Mouse (Mus musculus) hindbrain, embryonic 15.5 days (tissue): Measurements from ENCODE around the gene Magea4. TPM values are rescaled to one million over a fixed set of nuclear protein-coding genes. Genes with fewer than 3 reads are reported as not detected.

Experiments used
- ATAC-seq: fragments of 200-750 bp; cut with Nextera tagmentation; 2 replicates; pipeline ENCODE4 v1.8.0; 2017; ENCODE audit warnings: low read depth, moderate number of reproducible peaks, moderate TSS enrichment; ENCODE audit not compliant: low FRiP score
- H3K27ac ChIP-seq: fragments of 300-500 bp; sonication (generic); replicated peaks from 2 replicates; pipeline ENCODE4 v1.5.1; 2015; ENCODE audit warnings: mild to moderate bottlenecking, inconsistent platforms
- H3K27me3 ChIP-seq: fragments of 300-500 bp; sonication (generic); 2 replicates; pipeline ENCODE4 v1.6.1; 2015; ENCODE audit warnings: control low read depth, inconsistent platforms
- H3K36me3 ChIP-seq: fragments of 300-500 bp; sonication (generic); 2 replicates; pipeline ENCODE4 v1.6.1; 2015; ENCODE audit warnings: control low read depth, inconsistent platforms
- H3K4me1 ChIP-seq: fragments of 300-500 bp; sonication (generic); replicated peaks from 2 replicates; pipeline ENCODE4 v1.6.1; 2015; ENCODE audit warnings: control low read depth, inconsistent platforms
- H3K4me2 ChIP-seq: fragments of 300-500 bp; sonication (generic); 2 replicates; pipeline ENCODE4 v1.6.1; 2015; ENCODE audit warnings: moderate library complexity, mild to moderate bottlenecking, inconsistent platforms
- H3K4me3 ChIP-seq: fragments of 300-500 bp; sonication (generic); 2 replicates; pipeline ENCODE4 v1.5.1; 2015; ENCODE audit warnings: mild to moderate bottlenecking, inconsistent platforms
- H3K9ac ChIP-seq: fragments of 300-500 bp; sonication (generic); 2 replicates; pipeline ENCODE4 v1.6.1; 2015; ENCODE audit warnings: inconsistent platforms
- H3K9me3 ChIP-seq: fragments of 300-500 bp; sonication (generic); 2 replicates; pipeline ENCODE4 v1.6.1; 2016; ENCODE audit warnings: control low read depth, inconsistent platforms
- WGBS: fragments of 180-500 bp; shearing (Covaris S2); methylation state at CpG from one replicate; pipeline ENCODE4 v1.1.7; 2015; 5-methylcytosine and 5-hydroxymethylcytosine counted together
- microRNA counts: library from miRNA; unstranded; fragments of <30 nt; microRNA quantifications from one replicate; lab custom pipeline; 2016
- microRNA-seq: library from miRNA; unstranded; fragments of <30 nt; microRNA quantifications from one replicate; pipeline ENCODE4, GENCODE M21; 2016
- polyA plus RNA-seq: library from polyadenylated mRNA; unstranded; fragments of >200 nt; fragmentation: Nextera tagmentation; extraction: Ambion mirVana; gene quantifications from 2 replicates; pipeline ENCODE4 v1.2.1, GENCODE M21; 2015

The Magea4 gene
- polyA plus RNA-seq: not detected in 2 replicates

DNA sequence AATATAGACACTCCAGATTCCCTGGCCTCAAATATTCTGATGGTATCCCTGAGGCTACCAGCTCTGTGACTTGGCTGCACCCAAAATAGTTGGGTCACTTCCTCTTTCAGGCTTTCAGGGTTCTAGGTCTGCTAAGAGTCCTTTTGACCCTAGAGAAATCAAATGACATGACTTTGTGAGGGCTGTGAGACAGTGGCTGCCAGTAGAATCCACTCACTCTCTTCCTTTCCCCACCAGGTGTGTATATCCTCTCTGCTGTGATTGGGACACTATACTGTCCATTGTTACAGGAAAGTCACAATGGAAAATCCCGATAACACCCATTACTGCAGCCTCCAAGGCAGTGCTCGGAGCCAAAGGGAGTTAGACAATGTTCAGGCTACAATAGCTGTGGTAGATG, at the start of gene Magea4:
Gene Magea4 (plus strand): TSS at position 301 of the 400 bp plus-strand sequence.
- 81% methylated on average over 2 of the region's 2 CpGs for WGBS
- no peak within 1 kb of the TSS for H3K4me2 ChIP-seq
- H3K27ac ChIP-seq: no peak within 1 kb of the TSS
- no peaks in the 10 kb centered on the region for H3K9me3 ChIP-seq
- H3K4me1 ChIP-seq: no peaks in the 10 kb centered on the region
- no peaks in the 10 kb centered on the region for H3K27me3 ChIP-seq
- ATAC-seq: no peak
- H3K4me3 ChIP-seq: no peak within 1 kb of the TSS
- H3K9ac ChIP-seq: no peak within 1 kb of the TSS
- no peaks in the 10 kb centered on the region for H3K36me3 ChIP-seq

DNA sequence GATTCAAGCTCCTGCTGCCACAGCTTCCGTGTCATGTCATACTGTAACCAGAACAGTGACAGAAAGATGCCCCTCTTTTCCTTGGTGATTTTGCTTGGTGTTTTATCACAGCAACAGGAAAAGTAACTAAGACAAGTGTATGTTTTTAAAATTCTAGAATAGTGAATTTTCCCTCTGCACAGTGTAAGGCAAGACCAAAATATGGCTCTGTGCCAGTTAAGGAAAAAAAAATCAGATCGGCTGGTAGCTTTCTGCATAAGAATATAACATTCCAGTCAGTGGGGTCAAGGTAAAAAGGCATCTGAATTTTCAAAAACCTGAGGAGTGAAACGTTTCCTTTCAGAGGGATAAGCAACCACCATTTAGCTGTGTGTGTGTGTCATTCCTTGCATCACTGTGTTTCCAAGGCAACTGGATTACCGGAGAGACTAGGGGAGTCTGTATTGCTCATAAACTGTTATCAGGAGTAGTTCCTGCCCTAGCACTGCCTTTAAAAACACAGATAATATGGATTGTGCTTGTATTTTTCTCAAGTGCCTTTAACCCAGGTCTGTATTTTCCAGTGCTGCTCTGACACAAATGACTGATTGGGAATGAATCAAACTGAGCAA, 18.8 kb upstream of the Magea4 start:
- no peaks in the 10 kb centered on the region for H3K9me3 ChIP-seq
- H3K4me3 ChIP-seq: no peak overlapping the region
- H3K27ac ChIP-seq: no peak overlapping the region
- no peaks in the 10 kb centered on the region for H3K4me1 ChIP-seq
- H3K36me3 ChIP-seq: no peaks in the 10 kb centered on the region
- 50% methylated on average over 4 of the region's 4 CpGs for WGBS
- H3K4me2 ChIP-seq: no peak overlapping the region
- ATAC-seq: peak; percentile 73; the same call in 1 of the 2 replicates
- no peaks in the 10 kb centered on the region for H3K27me3 ChIP-seq
- no peak overlapping the region for H3K9ac ChIP-seq

DNA sequence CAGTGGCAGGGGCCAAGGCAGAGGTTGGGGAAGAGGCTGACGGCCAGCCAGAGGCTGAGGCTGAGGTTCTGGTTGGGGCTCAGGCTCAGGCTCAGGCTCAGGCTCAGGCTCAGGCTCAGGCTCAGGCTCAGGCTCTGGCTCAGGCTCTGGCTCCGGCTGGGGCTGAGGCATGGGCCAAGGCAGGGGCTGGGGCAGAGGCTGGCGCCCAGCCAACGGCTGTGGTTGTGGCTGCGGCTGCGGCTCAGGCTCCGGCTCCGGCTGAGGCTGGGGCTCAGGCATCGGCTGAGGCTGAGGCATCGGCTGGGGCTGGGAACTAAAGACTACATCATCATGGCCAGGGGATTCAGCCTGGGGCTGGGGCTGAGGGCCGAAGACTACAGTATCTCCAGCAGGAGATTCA, 48.8 kb downstream of the Magea4 start:
- no peak overlapping the region for H3K27ac ChIP-seq
- no peak overlapping the region for H3K9ac ChIP-seq
- WGBS: 87% methylated on average over 11 of the region's 11 CpGs
- no peak overlapping the region for H3K4me3 ChIP-seq
- no peak overlapping the region for H3K4me2 ChIP-seq
- no peaks in the 10 kb centered on the region for H3K9me3 ChIP-seq
- ATAC-seq: no peak; the same call in 1 of the 2 replicates
- no peaks in the 10 kb centered on the region for H3K36me3 ChIP-seq
- H3K27me3 ChIP-seq: no peaks in the 10 kb centered on the region
- H3K4me1 ChIP-seq: 0 out of 2 replicates have a peak, but pooled peaks cover 3% of the 10 kb centered on the region

MicroRNAs within 50 kb of the gene (microRNA counts, 519-probe panel; counts per million panel counts)
- microRNA mmu-miR-224 (lab: Ali Mortazavi, UCI): 1,807 counts per million, percentile 13 among the panel's probes with 10 or more counts
- not detected for microRNA mmu-miR-452 (lab: Ali Mortazavi, UCI)

Small RNA genes lying within 50 kb of the gene (microRNA-seq; reads per million reads assigned to microRNA genes)
- 64.3 reads per million, percentile 45 among the genes with 10 or more reads in this experiment for gene Mir224
- 21.4 reads per million, percentile 34 among the genes with 10 or more reads in this experiment for gene Mir452

Other genes starting within 250 kb of the Magea4 start
- 0.25 TPM in 1 of 2 replicates, not detected in the other for gene Fate1, start 249.0 kb upstream of the Magea4 start, polyA plus RNA-seq
- 0.10 and 0.16 TPM in 2 replicates for gene Cnga2, start 230.2 kb upstream of the Magea4 start, polyA plus RNA-seq
- gene Gabre, start 52.8 kb downstream of the Magea4 start, polyA plus RNA-seq: 0.71 and 0.94 TPM in 2 replicates
- not detected in 2 replicates for gene Magea10, start 164.8 kb downstream of the Magea4 start, polyA plus RNA-seq